Mouse (Mus musculus) midbrain, embryonic 14.5 days (tissue): ENCODE measurements around the gene Fbxw8. TPM values are rescaled to one million over a fixed set of nuclear protein-coding genes. Genes with fewer than 3 reads are reported as not detected.

Experiments used
- ATAC-seq: fragments of 200-750 bp; cut with Nextera tagmentation; 2 replicates; pipeline ENCODE4 v1.8.0; 2017; ENCODE audit warnings: moderate number of reproducible peaks, moderate library complexity; ENCODE audit not compliant: low FRiP score, low TSS enrichment
- DNase-seq: peaks from one replicate; pipeline ENCODE4 v3.0.0-alpha.2; 2015
- H3K27ac ChIP-seq: fragments of 300-500 bp; sonication (generic); replicated peaks from 2 replicates; pipeline ENCODE4 v1.5.1; 2014; ENCODE audit warnings: mild to moderate bottlenecking, low read depth, low read length, moderate library complexity
- H3K27me3 ChIP-seq: fragments of 300-500 bp; sonication (generic); 2 replicates; pipeline ENCODE4 v1.6.1; 2014; ENCODE audit warnings: low read length, control low read depth, mixed read lengths; ENCODE audit not compliant: control insufficient read depth, insufficient read depth
- H3K36me3 ChIP-seq: fragments of 300-500 bp; sonication (generic); 2 replicates; pipeline ENCODE4 v1.6.1; 2014; ENCODE audit warnings: low read length, control low read depth; ENCODE audit not compliant: control insufficient read depth, insufficient read depth
- H3K4me1 ChIP-seq: fragments of 300-500 bp; sonication (generic); 2 replicates; pipeline ENCODE4 v1.6.1; 2014; ENCODE audit warnings: mild to moderate bottlenecking, antibody characterized with exemption, low read length, control low read depth; ENCODE audit not compliant: control insufficient read depth, insufficient read depth
- H3K4me2 ChIP-seq: fragments of 300-500 bp; sonication (generic); 2 replicates; pipeline ENCODE4 v1.6.1; 2014; ENCODE audit warnings: mild to moderate bottlenecking, low read length, moderate library complexity
- H3K4me3 ChIP-seq: fragments of 300-500 bp; sonication (generic); replicated peaks from 2 replicates; pipeline ENCODE4 v1.5.1; 2014; ENCODE audit warnings: low read depth, low read length
- H3K9ac ChIP-seq: fragments of 300-500 bp; sonication (generic); replicated peaks from 2 replicates; pipeline ENCODE4 v1.6.1; 2014; ENCODE audit warnings: mild to moderate bottlenecking, low read length, moderate library complexity
- H3K9me3 ChIP-seq: fragments of 300-500 bp; sonication (generic); 2 replicates; pipeline ENCODE4 v1.6.1; 2016; ENCODE audit warnings: low read length, control low read depth, mixed read lengths; ENCODE audit not compliant: control insufficient read depth
- WGBS: fragments of 180-500 bp; shearing (Covaris S2); extraction: QIAGEN DNeasy Blood & Tissue Kit; methylation state at CpG from one replicate; pipeline ENCODE4 v1.1.7; 2014; 5-methylcytosine and 5-hydroxymethylcytosine counted together
- polyA plus RNA-seq: library from polyadenylated mRNA; unstranded; fragments of >200 nt; fragmentation: Nextera tagmentation; extraction: Ambion mirVana; gene quantifications from 2 replicates; pipeline ENCODE4 v1.2.1, GENCODE M21; 2014

The Fbxw8 gene
- polyA plus RNA-seq, 1 experiment from 2014 or later, result 21.4 TPM

- Histone ChIP-seq H3K9ac (no peak overlapping the region), H3K4me2 (no peak overlapping the region), H3K4me3 (no peak overlapping the region), H3K27me3 (peaks cover 19% of the 10 kb centered on the region), H3K36me3 (no peaks in the 10 kb centered on the region), H3K4me1 (0 out of 2 replicates have a peak, but pooled peaks cover 4% of the 10 kb centered on the region), H3K9me3 (no peaks in the 10 kb centered on the region), H3K27ac (no peak overlapping the region)
- DNase-seq (no peak), ATAC-seq (no peak)
- 72% methylated on average over 7 of the region's 7 CpGs for WGBS
Measured at GRCm38 (mm10) chr5:118177640-118178039, 22.4 kb upstream of the Fbxw8 start.

- DNase-seq (no peak), ATAC-seq (no peak)
- H3K27ac ChIP-seq, result no peak overlapping the region
- H3K4me3 ChIP-seq, result no peak overlapping the region
- H3K27me3 ChIP-seq, result peaks cover 42% of the 10 kb centered on the region
- WGBS, result 30% methylated on average over 2 of the region's 2 CpGs
- H3K36me3 ChIP-seq, result no peaks in the 10 kb centered on the region
- H3K4me2 ChIP-seq, result peak overlapping the region; percentile 46; the same call in 1 of the 2 replicates
- H3K4me1 ChIP-seq, result 0 out of 2 replicates have a peak, but pooled peaks cover 7% of the 10 kb centered on the region
- no peak overlapping the region for H3K9ac ChIP-seq
- no peaks in the 10 kb centered on the region for H3K9me3 ChIP-seq
Measured at GRCm38 (mm10) chr5:118175137-118175536, 19.9 kb upstream of the Fbxw8 start.

- ATAC-seq, result no peak
- Histone ChIP-seq H3K27me3 (peaks cover 47% of the 10 kb centered on the region), H3K9me3 (no peaks in the 10 kb centered on the region), H3K4me2 (peak overlapping the region; percentile 46), H3K4me3 (peak overlapping the region; percentile 19), H3K9ac (peak overlapping the region; percentile 7; the same call in 1 of the 2 replicates), H3K4me1 (0 out of 2 replicates have a peak, but pooled peaks cover 9% of the 10 kb centered on the region), H3K27ac (no peak overlapping the region), H3K36me3 (no peaks in the 10 kb centered on the region)
- WGBS, result under 1% methylated on average over 22 of the region's 22 CpGs
- no peak for DNase-seq
Measured at GRCm38 (mm10) chr5:118174310-118175009, 19.2 kb upstream of the Fbxw8 start.

- Histone ChIP-seq H3K4me1 (peaks cover 14% of the 10 kb centered on the region; the same call in 1 of the 2 replicates), H3K4me2 (peak overlapping the region; percentile 48), H3K27me3 (peaks cover 68% of the 10 kb centered on the region), H3K36me3 (no peaks in the 10 kb centered on the region), H3K9me3 (no peaks in the 10 kb centered on the region), H3K4me3 (peak overlapping the region; percentile 23), H3K27ac (no peak overlapping the region), H3K9ac (no peak overlapping the region)
- WGBS, result under 1% methylated on average over 27 of the region's 27 CpGs
- no peak for ATAC-seq
- no peak for DNase-seq
Measured at GRCm38 (mm10) chr5:118172078-118172723, 16.9 kb upstream of the Fbxw8 start.

GRCm38 (mm10) chr5:118171665-118172064 is 16.4 kb upstream of the Fbxw8 start:
- peak overlapping the region; percentile 23 for H3K4me3 ChIP-seq
- H3K9me3 ChIP-seq, result no peaks in the 10 kb centered on the region
- no peak for DNase-seq
- WGBS, result under 1% methylated on average over 36 of the region's 36 CpGs
- no peak overlapping the region for H3K27ac ChIP-seq
- H3K9ac ChIP-seq, result no peak overlapping the region
- no peak for ATAC-seq
- peaks cover 68% of the 10 kb centered on the region for H3K27me3 ChIP-seq
- peaks cover 14% of the 10 kb centered on the region; the same call in 1 of the 2 replicates for H3K4me1 ChIP-seq
- H3K36me3 ChIP-seq, result no peaks in the 10 kb centered on the region
- H3K4me2 ChIP-seq, result peak overlapping the region; percentile 48

GRCm38 (mm10) chr5:118170888-118171529 is 15.7 kb upstream of the Fbxw8 start:
- H3K9me3 ChIP-seq, result no peaks in the 10 kb centered on the region
- no peaks in the 10 kb centered on the region for H3K36me3 ChIP-seq
- no peak overlapping the region for H3K9ac ChIP-seq
- WGBS, result under 1% methylated on average over 25 of the region's 25 CpGs
- peaks cover 68% of the 10 kb centered on the region for H3K27me3 ChIP-seq
- H3K4me2 ChIP-seq, result peak overlapping the region; percentile 48
- peak overlapping the region; percentile 23 for H3K4me3 ChIP-seq
- H3K27ac ChIP-seq, result no peak overlapping the region
- H3K4me1 ChIP-seq, result peaks cover 14% of the 10 kb centered on the region; the same call in 1 of the 2 replicates
- peak; percentile 68 for DNase-seq
- no peak for ATAC-seq

- ATAC-seq, result peak; percentile 69
- Histone ChIP-seq H3K27me3 (peaks cover 66% of the 10 kb centered on the region), H3K4me3 (peak overlapping the region; percentile 47), H3K36me3 (no peaks in the 10 kb centered on the region), H3K9me3 (no peaks in the 10 kb centered on the region), H3K27ac (no peak overlapping the region), H3K9ac (peak overlapping the region; percentile 62), H3K4me2 (peak overlapping the region; percentile 98), H3K4me1 (peaks cover 13% of the 10 kb centered on the region; the same call in 1 of the 2 replicates)
- WGBS, result under 1% methylated on average over 114 of the region's 117 CpGs
- peak; percentile 78 for DNase-seq
Measured at GRCm38 (mm10) chr5:118169222-118170221, 14.3 kb upstream of the Fbxw8 start.

GRCm38 (mm10) chr5:118167561-118167995 is 12.3 kb upstream of the Fbxw8 start:
- ATAC-seq (no peak), DNase-seq (peak; percentile 42)
- Histone ChIP-seq H3K27ac (no peak overlapping the region), H3K9ac (no peak overlapping the region), H3K4me3 (no peak overlapping the region), H3K4me2 (no peak overlapping the region), H3K27me3 (peaks cover 53% of the 10 kb centered on the region), H3K9me3 (no peaks in the 10 kb centered on the region), H3K4me1 (peaks cover 10% of the 10 kb centered on the region; the same call in 1 of the 2 replicates), H3K36me3 (no peaks in the 10 kb centered on the region)
- WGBS, result 59% methylated on average over 8 of the region's 8 CpGs
